8 mouse cellular contexts compared by ENCODE assay signal in the genomic region with DNA sequence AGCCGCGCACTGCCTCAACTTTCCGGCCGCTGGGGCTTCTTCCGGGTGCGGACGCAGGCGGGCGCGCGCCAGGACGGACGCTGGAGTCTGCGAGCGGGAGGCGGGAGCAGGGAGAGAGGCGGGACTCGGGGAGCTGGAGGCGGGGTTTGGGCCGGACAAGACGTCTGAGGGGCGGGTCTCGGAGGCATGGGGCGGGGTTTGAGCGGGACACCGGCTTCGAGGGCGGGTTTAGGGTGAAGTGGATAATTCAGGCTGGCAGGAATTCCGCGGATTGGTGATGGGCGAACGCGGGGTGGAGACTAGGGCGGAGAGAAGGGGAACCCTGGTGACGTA. TPM values are rescaled to one million over a fixed set of nuclear protein-coding genes. Genes with fewer than 3 reads are reported as not detected.
DNase-seq lines count a peak whose midpoint lies in the region; ATAC-seq lines count a peak whose summit lies in the region.

No protein-coding gene starts in this region.

- peaks cover 44% of the 10 kb centered on the region for H3K79me2 ChIP-seq in macrophage (ENCODE audit: inconsistent target)

- peak; percentile 97 for ATAC-seq in hindbrain, embryonic 16.5 days

- WGBS in hindbrain, embryonic 16.5 days, result 1% methylated on average over 35 of the region's 35 CpGs
- WGBS in macrophage (ENCODE audit: missing documents), result under 1% methylated on average over 30 of the region's 35 CpGs

- peak overlapping the region; percentile 55 for H3K4me2 ChIP-seq in hindbrain, embryonic 16.5 days (ENCODE audit: low read length)

- peak overlapping the region; percentile 81 for H3K9ac ChIP-seq in hindbrain, embryonic 16.5 days (ENCODE audit: low read depth, low read length)

- no peaks in the 10 kb centered on the region for H3K4me1 ChIP-seq in hindbrain, embryonic 16.5 days (ENCODE audit: control insufficient read depth, insufficient read depth, low read depth, low read length)

- peak; percentile 91 for DNase-seq in T-cell, adult 2 months (ENCODE audit: low spot score)
- DNase-seq in cerebellum, postnatal 36 days, result peak; percentile 94 to 96
- peak; percentile 95 to 96 for DNase-seq in frontal cortex, postnatal 36 days (ENCODE audit: low spot score in 2 of 2)
- DNase-seq in left cerebral cortex, adult 18-20 months (ENCODE audit: low spot score in 2 of 2), result peak; percentile 94 to 96
- DNase-seq in right cerebral cortex, adult 18-20 months, result peak; percentile 98
- DNase-seq in urinary bladder, postnatal 10 days (ENCODE audit: low spot score), result peak; percentile 84

- no peaks in the 10 kb centered on the region for H3K36me3 ChIP-seq in hindbrain, embryonic 16.5 days (ENCODE audit: control insufficient read depth, insufficient read depth, low read length)
- H3K36me3 ChIP-seq in macrophage (ENCODE audit: inconsistent target), result peaks cover 9% of the 10 kb centered on the region; the same call in 1 of the 2 replicates

- peak overlapping the region; percentile 89 for H3K27ac ChIP-seq in hindbrain, embryonic 16.5 days (ENCODE audit: low read depth, low read length)
- no peak overlapping the region for H3K27ac ChIP-seq in macrophage

- peak overlapping the region; percentile 86 for H3K4me3 ChIP-seq in hindbrain, embryonic 16.5 days (ENCODE audit: low read length)
- H3K4me3 ChIP-seq in macrophage (ENCODE audit: inconsistent target), result peak overlapping the region; percentile 26; the same call in 1 of the 2 replicates

- no peaks in the 10 kb centered on the region for H3K9me3 ChIP-seq in hindbrain, embryonic 16.5 days (ENCODE audit: control insufficient read depth, low read length)

- H3K27me3 ChIP-seq in hindbrain, embryonic 16.5 days (replicated peaks; ENCODE audit: control insufficient read depth, insufficient read depth, low read length), result no peaks in the 10 kb centered on the region

RNA-seq across cellular contexts. Expression of a gene that starts 0.4 kb away (rescaled TPM):
- 5.9 and 6.0 TPM in 2 replicates for polyA plus RNA-seq in hindbrain, embryonic 16.5 days (2015; fragmentation: Nextera tagmentation; extraction: Ambion mirVana)
- total RNA-seq in left cerebral cortex, adult 18-20 months (2021), result 1 to 10 TPM; 5.5 to 5.9 TPM
- 100 to 1,000 TPM in 5 of 26 experiments, 10 to 100 TPM in 21; 28.6 to 110 (median 85.5) TPM for total RNA-seq in macrophage (2018; cell fraction: chromatin; rRNA removed)
- 10 to 100 TPM in 9 of 26 experiments, 1 to 10 TPM in 17; 5.8 to 15.3 (median 9.2) TPM for total RNA-seq in macrophage (2018; cell fraction: cytosol; rRNA removed)
- 10 to 100 TPM; 26.6 to 83.5 (median 51.8) TPM for total RNA-seq in macrophage (2018; cell fraction: nucleus; rRNA removed)
- 7.0 to 11.3 TPM (median 10.7 TPM) in 3 replicates for polyA plus RNA-seq in macrophage (2018)

RNA-seq across cellular contexts. Expression of a gene that starts 33.3 kb away (rescaled TPM):
- polyA plus RNA-seq in hindbrain, embryonic 16.5 days (2015; fragmentation: Nextera tagmentation; extraction: Ambion mirVana), result 53.1 and 56.0 TPM in 2 replicates
- 10 to 100 TPM; 24.3 to 26.0 TPM for total RNA-seq in left cerebral cortex, adult 18-20 months (2021)
- 10 to 100 TPM in 12 of 26 experiments, 1 to 10 TPM in 14; 3.4 to 25.1 (median 9.5) TPM for total RNA-seq in macrophage (2018; cell fraction: chromatin; rRNA removed)
- 10 to 100 TPM in 16 of 26 experiments, 1 to 10 TPM in 10; 6.0 to 16.8 (median 10.9) TPM for total RNA-seq in macrophage (2018; cell fraction: cytosol; rRNA removed)
- total RNA-seq in macrophage (2018; cell fraction: nucleus; rRNA removed), result 10 to 100 TPM in 13 of 26 experiments, 1 to 10 TPM in 13; 1.7 to 16.9 (median 9.6) TPM
- polyA plus RNA-seq in macrophage (2018), result 8.1 to 13.7 TPM (median 12.4 TPM) in 3 replicates
